Mouse (Mus musculus): ENCODE data around the gene Mroh3. TPM values are rescaled to one million over a fixed set of nuclear protein-coding genes. Genes with fewer than 3 reads are reported as not detected.

The Mroh3 gene
- polyA plus RNA-seq, 1 experiment, result not detected

GRCm38 (mm10) chr1:136135046-136135445 is 77.6 kb downstream of the Mroh3 start:
- peak overlapping the region; percentile 1 for H3K4me3 ChIP-seq (replicated peaks; ENCODE audit: control insufficient read depth, low read depth, low read length)
- no peak for TF ChIP-seq POLR2A (IDR thresholded peaks at IDR 0.05; ENCODE audit: borderline replicate concordance, control insufficient read depth, low read depth, low read length)
- TF ChIP-seq CTCF (IDR thresholded peaks at IDR 0.05; ENCODE audit: control insufficient read depth, insufficient read depth, low read length), result no peak
- peak overlapping the region; percentile 79 for H3K27ac ChIP-seq (ENCODE audit: control insufficient read depth, insufficient read depth, low read depth, low read length, poor library complexity)
- H3K4me1 ChIP-seq (ENCODE audit: control insufficient read depth, insufficient read depth, low read length), result peaks cover 15% of the 10 kb centered on the region
- WGBS, result 0% methylated on average over 1 of the region's 1 CpGs

DNA sequence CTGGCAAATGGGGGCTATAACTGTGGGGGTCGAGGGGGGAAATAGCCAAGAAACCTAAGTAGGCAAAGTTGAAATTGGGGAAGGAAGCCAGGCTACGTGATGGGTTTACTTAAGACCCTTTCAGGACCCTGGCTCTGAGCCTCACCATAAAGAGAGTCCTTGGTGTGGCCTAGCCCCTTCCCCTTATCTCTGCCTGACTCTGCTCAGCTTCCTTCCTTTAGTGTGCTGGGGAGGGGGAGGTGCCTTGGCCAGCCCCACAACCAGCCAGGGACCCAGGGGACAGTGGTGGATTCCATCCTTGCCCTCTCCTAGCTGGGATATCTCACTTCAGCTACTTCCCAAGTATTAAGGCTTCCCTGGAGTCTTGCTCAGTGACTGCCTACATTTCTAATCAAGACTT is 78.1 kb downstream of the Mroh3 start:
- 13% methylated on average over 2 of the region's 2 CpGs for whole genome bisulfite sequencing
- Histone ChIP-seq H3K27ac (ENCODE audit: control insufficient read depth, insufficient read depth, low read depth, low read length, poor library complexity) (peak overlapping the region; percentile 79), H3K4me1 (ENCODE audit: control insufficient read depth, insufficient read depth, low read length) (peaks cover 15% of the 10 kb centered on the region), H3K4me3 (replicated peaks; ENCODE audit: control insufficient read depth, low read depth, low read length) (no peak overlapping the region)
- TF ChIP-seq CTCF (IDR thresholded peaks at IDR 0.05; ENCODE audit: control insufficient read depth, insufficient read depth, low read length) (no peak), POLR2A (IDR thresholded peaks at IDR 0.05; ENCODE audit: borderline replicate concordance, control insufficient read depth, low read depth, low read length) (no peak)

- TF ChIP-seq CTCF (IDR thresholded peaks at IDR 0.05; ENCODE audit: control insufficient read depth, insufficient read depth, low read length) (no peak), POLR2A (IDR thresholded peaks at IDR 0.05; ENCODE audit: borderline replicate concordance, control insufficient read depth, low read depth, low read length) (no peak)
- peak overlapping the region; percentile 79 for H3K27ac ChIP-seq (ENCODE audit: control insufficient read depth, insufficient read depth, low read depth, low read length, poor library complexity)
- WGBS, result 68% methylated on average over 13 of the region's 13 CpGs
- H3K4me1 ChIP-seq (ENCODE audit: control insufficient read depth, insufficient read depth, low read length), result peaks cover 13% of the 10 kb centered on the region; the same call in 1 of the 2 replicates
- no peak overlapping the region for H3K4me3 ChIP-seq (replicated peaks; ENCODE audit: control insufficient read depth, low read depth, low read length)
Measured at GRCm38 (mm10) chr1:136133570-136134240, 78.9 kb downstream of the Mroh3 start.

DNA sequence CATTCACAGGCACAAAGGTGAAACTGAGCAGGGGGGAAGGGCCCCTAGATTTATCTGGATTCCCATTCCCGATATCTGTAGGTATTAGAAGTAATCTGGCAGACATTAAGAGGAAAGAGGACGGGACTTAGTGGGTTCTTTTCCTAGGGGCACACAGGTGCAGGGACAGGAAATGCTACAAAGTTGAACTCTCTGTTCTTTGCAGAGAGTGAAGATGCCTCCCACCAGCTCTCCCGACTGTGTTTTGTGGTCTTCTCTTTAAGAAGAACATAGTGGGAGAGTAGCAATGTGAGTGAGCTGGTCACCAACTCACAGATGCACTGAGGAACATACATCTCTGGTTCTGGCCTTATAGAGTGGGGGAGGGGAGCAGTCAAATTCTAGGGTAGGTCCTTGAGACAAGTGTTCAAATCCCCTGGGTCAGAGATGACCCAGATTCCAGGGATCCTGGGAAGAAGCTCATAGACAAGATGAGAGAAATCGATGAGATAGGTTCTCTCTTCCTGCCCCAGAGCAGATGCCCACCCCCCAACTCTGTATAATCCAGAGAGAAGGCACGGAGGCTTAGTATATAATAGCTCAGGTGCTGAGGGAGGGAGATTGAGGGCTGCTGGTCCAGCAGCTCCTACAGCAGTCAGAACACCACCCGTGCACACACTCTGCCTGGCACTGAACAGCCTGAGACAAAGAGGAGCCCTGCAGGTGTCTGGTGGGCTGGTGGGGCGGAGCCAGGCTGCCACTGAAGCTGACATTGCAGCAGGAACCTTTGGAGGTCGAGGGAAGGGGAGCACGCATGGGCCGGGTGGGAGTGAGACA is 80.0 kb downstream of the Mroh3 start:
- 35% methylated on average over 10 of the region's 10 CpGs for WGBS

More for the DNA sequence above, 80.0 kb downstream of the Mroh3 start:
- H3K27ac ChIP-seq (ENCODE audit: control insufficient read depth, insufficient read depth, low read depth, low read length, poor library complexity), result peak overlapping the region; percentile 94
- H3K4me1 ChIP-seq (ENCODE audit: control insufficient read depth, insufficient read depth, low read length), result peaks cover 11% of the 10 kb centered on the region; the same call in 1 of the 2 replicates
- peak overlapping the region; percentile 74 for H3K4me3 ChIP-seq (replicated peaks; ENCODE audit: control insufficient read depth, low read depth, low read length)
- TF ChIP-seq CTCF (IDR thresholded peaks at IDR 0.05; ENCODE audit: control insufficient read depth, insufficient read depth, low read length), result no peak
- peak; percentile 21; the same call in 1 of the 2 replicates for TF ChIP-seq POLR2A (IDR thresholded peaks at IDR 0.05; ENCODE audit: borderline replicate concordance, control insufficient read depth, low read depth, low read length)

Other genes with a start within 250 kb of the Mroh3 start
- not detected in 2 replicates for gene Igfn1, start 206.5 kb downstream of the Mroh3 start, polyA plus RNA-seq (2011; ENCODE audit: insufficient read depth, insufficient read length, low replicate concordance, missing spikeins)
- gene Tmem9, start 204.7 kb downstream of the Mroh3 start, polyA plus RNA-seq (2011; ENCODE audit: insufficient read depth, insufficient read length, low replicate concordance, missing spikeins), result 24.6 and 28.6 TPM in 2 replicates
- not detected in 2 replicates for gene Ascl5, start 162.0 kb downstream of the Mroh3 start, polyA plus RNA-seq (2011; ENCODE audit: insufficient read depth, insufficient read length, low replicate concordance, missing spikeins)
- gene Cacna1s, start 160.1 kb downstream of the Mroh3 start, polyA plus RNA-seq (2011; ENCODE audit: insufficient read depth, insufficient read length, low replicate concordance, missing spikeins), result 0.45 and 0.70 TPM in 2 replicates
- gene Kif21b, start 81.4 kb downstream of the Mroh3 start, polyA plus RNA-seq (2011; ENCODE audit: insufficient read depth, insufficient read length, low replicate concordance, missing spikeins), result 22.5 and 40.5 TPM in 2 replicates
- not detected in 2 replicates for gene Inava, start 21.4 kb upstream of the Mroh3 start, polyA plus RNA-seq (2011; ENCODE audit: insufficient read depth, insufficient read length, low replicate concordance, missing spikeins)
- gene Gpr25, start 48.0 kb upstream of the Mroh3 start, polyA plus RNA-seq (2011; ENCODE audit: insufficient read depth, insufficient read length, low replicate concordance, missing spikeins), result not detected in 2 replicates
- 17.9 and 19.6 TPM in 2 replicates for gene Camsap2, start 133.3 kb upstream of the Mroh3 start, polyA plus RNA-seq (2011; ENCODE audit: insufficient read depth, insufficient read length, low replicate concordance, missing spikeins)
- 2.8 and 3.9 TPM in 2 replicates for gene Ddx59, start 202.4 kb upstream of the Mroh3 start, polyA plus RNA-seq (2011; ENCODE audit: insufficient read depth, insufficient read length, low replicate concordance, missing spikeins)

Measured in bone marrow, adult 2 months (tissue).